Mouse (Mus musculus) frontal cortex, postnatal 36 days (tissue): Measurements from ENCODE around the gene Slc25a26.

Source experiments
- DNase-seq, 2 experiments: peaks; one replicate each; pipeline ENCODE4 v3.0.0; 2022; ENCODE audit warnings: low spot score in 2 of 2

Gene Slc25a26

GRCm38 (mm10) chr6:94640297-94640696, 140.2 kb downstream of the Slc25a26 start:
- DNase-seq, result no peak

GRCm38 (mm10) chr6:94642048-94642447, 141.9 kb downstream of the Slc25a26 start:
- DNase-seq, result no peak

- DNase-seq, result no peak
Observed at GRCm38 (mm10) chr6:94643989-94644388, 143.9 kb downstream of the Slc25a26 start.

- no peak for DNase-seq
Observed at GRCm38 (mm10) chr6:94644641-94645040, 144.5 kb downstream of the Slc25a26 start.

GRCm38 (mm10) chr6:94645723-94646122, 145.6 kb downstream of the Slc25a26 start:
- DNase-seq, result no peak

GRCm38 (mm10) chr6:94646274-94646863, 146.2 kb downstream of the Slc25a26 start:
- DNase-seq, result no peak

- DNase-seq, result no peak
Observed at GRCm38 (mm10) chr6:94646902-94647301, 146.8 kb downstream of the Slc25a26 start.

- no peak for DNase-seq
Observed at GRCm38 (mm10) chr6:94647574-94648430, 147.7 kb downstream of the Slc25a26 start.

GRCm38 (mm10) chr6:94648496-94648895, 148.4 kb downstream of the Slc25a26 start:
- no peak for DNase-seq

GRCm38 (mm10) chr6:94649637-94650036, 149.5 kb downstream of the Slc25a26 start:
- DNase-seq, result no peak

- DNase-seq, result no peak
Observed at GRCm38 (mm10) chr6:94651541-94651940, 151.4 kb downstream of the Slc25a26 start.

- no peak for DNase-seq
Observed at GRCm38 (mm10) chr6:94652659-94653213, 152.6 kb downstream of the Slc25a26 start.

- no peak for DNase-seq
Observed at GRCm38 (mm10) chr6:94653388-94654316, 153.5 kb downstream of the Slc25a26 start.
